Mouse (Mus musculus) ES-E14 (cell line): ENCODE measurements around the gene Kdm4b.

ENCODE experiments used
- CHD2 ChIP-seq: IDR thresholded peaks from 2 replicates; pipeline ENCODE4 v1.6.1; 2014; ENCODE audit warnings: mild to moderate bottlenecking, low read depth, low read length, inconsistent platforms
- MAFK ChIP-seq: IDR thresholded peaks from 2 replicates; pipeline ENCODE4 v1.6.1; 2014; ENCODE audit warnings: mild to moderate bottlenecking, low read depth, low read length, inconsistent platforms; ENCODE audit not compliant: insufficient read depth
- ZC3H11A ChIP-seq: IDR thresholded peaks from 2 replicates; pipeline ENCODE4 v1.6.1; 2012; ENCODE audit warnings: low read depth, mild to moderate bottlenecking, inconsistent platforms, low read length, borderline replicate concordance
- ZNF384 ChIP-seq: IDR thresholded peaks from 2 replicates; pipeline ENCODE4 v1.6.1; 2012; ENCODE audit warnings: low read depth, low read length, inconsistent platforms

DNA sequence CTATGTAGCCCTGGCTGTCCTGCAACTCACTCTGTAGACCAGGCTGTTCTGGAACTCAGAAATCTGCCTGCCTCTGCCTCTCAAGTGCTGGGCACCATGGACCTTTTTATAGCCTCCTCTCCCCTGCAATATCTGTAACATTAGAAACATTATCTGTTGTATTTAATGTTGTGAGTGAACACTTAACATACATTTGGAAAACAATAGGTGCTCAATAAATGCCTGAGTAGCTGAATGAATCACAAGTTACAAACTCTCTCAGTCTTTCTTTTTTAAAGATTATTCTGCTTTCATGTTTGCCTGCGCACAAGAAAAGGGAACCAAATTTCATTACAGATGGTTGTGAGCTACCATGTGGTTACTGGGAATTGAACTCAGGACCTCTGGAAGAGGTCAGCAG, 27.6 kb upstream of the Kdm4b start:
- TF ChIP-seq ZC3H11A: no peak
- 0 out of 2 replicates have a peak, but pooled peaks have one; percentile 22 for TF ChIP-seq CHD2
- no peak for TF ChIP-seq MAFK
- TF ChIP-seq ZNF384: no peak
